Mouse (Mus musculus) lung, adult 2 months (tissue): ENCODE results near the gene Pde8a.

Experiments used
- CTCF ChIP-seq: fragments of 200-500 bp; IDR thresholded peaks from 2 replicates; pipeline ENCODE4 v1.5.1; 2011; ENCODE audit warnings: mild to moderate bottlenecking, low read length, control low read depth; ENCODE audit not compliant: insufficient read depth
- POLR2A ChIP-seq: fragments of 200-500 bp; IDR thresholded peaks from 2 replicates; pipeline ENCODE4 v1.6.1; 2011; ENCODE audit warnings: low read depth, mild to moderate bottlenecking, control low read depth, low read length, borderline replicate concordance; ENCODE audit errors: extremely low read depth

DNA sequence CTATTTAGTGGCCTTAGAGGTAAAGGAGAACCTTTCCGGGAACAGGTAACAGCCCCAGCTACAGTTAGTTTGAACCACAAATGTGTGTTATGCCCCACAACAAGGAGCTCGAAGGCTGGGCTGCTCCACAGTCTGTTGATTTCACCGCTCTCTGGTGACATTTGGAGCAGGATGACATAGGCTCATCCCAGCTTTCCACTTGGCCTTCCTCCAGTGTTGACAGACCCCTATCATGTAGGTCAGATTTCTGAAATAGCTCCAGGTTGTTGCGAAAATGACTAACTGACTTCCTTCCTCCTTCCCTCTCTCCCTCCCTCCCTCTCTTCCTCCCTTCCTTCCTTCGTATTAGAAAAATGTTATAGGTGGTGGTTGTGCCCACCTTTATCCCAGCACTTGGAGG lies 14.3 kb upstream of the Pde8a start:
- no peak for TF ChIP-seq CTCF
- no peak for TF ChIP-seq POLR2A
